Mouse (Mus musculus) ES-Bruce4 (cell line): ENCODE results near the gene Six5. TPM values are rescaled to one million over a fixed set of nuclear protein-coding genes. Genes with fewer than 3 reads are reported as not detected.

Experiments
- H3K27ac ChIP-seq: 2 replicates; pipeline ENCODE4 v1.5.1; 2012; ENCODE audit warnings: low read length, inconsistent platforms; ENCODE audit not compliant: insufficient read depth
- H3K27me3 ChIP-seq: 2 replicates; pipeline ENCODE4 v1.6.1; 2012; ENCODE audit warnings: mild to moderate bottlenecking, low read length, inconsistent platforms; ENCODE audit not compliant: control insufficient read depth, poor library complexity, insufficient read depth, severe bottlenecking
- H3K36me3 ChIP-seq: 2 replicates; pipeline ENCODE4 v1.6.1; 2012; ENCODE audit warnings: inconsistent platforms, mild to moderate bottlenecking, low read length, moderate library complexity; ENCODE audit not compliant: control insufficient read depth, poor library complexity, insufficient read depth, severe bottlenecking
- H3K4me1 ChIP-seq: one replicate; pipeline ENCODE4 v1.8.1; 2011; ENCODE audit warnings: low read length; ENCODE audit not compliant: control insufficient read depth, insufficient read depth
- H3K4me3 ChIP-seq: 2 replicates; pipeline ENCODE4 v1.5.1; 2011; ENCODE audit warnings: low read depth, mild to moderate bottlenecking, low read length
- H3K9ac ChIP-seq: 2 replicates; pipeline ENCODE4 v1.6.1; 2012; ENCODE audit warnings: low read depth, mild to moderate bottlenecking, inconsistent platforms; ENCODE audit not compliant: poor library complexity, severe bottlenecking
- H3K9me3 ChIP-seq: replicated peaks from 2 replicates; pipeline ENCODE4 v1.6.1; 2012; ENCODE audit warnings: mild to moderate bottlenecking, low read length, inconsistent platforms; ENCODE audit not compliant: control insufficient read depth, poor library complexity, insufficient read depth, severe bottlenecking
- CTCF ChIP-seq: IDR thresholded peaks from one replicate; pipeline ENCODE4 v1.8.1; 2011; ENCODE audit warnings: low read depth, low read length
- EP300 ChIP-seq: IDR thresholded peaks from 2 replicates; pipeline ENCODE4 v1.6.1; 2011; ENCODE audit warnings: low read depth, low read length; ENCODE audit not compliant: insufficient read depth
- POLR2A ChIP-seq: IDR thresholded peaks from one replicate; pipeline ENCODE4 v1.8.1; 2011; ENCODE audit warnings: low read length; ENCODE audit not compliant: insufficient read depth
- polyA plus RNA-seq: library from polyadenylated mRNA; stranded (reverse); fragments of >200 nt; gene quantifications from 2 replicates; pipeline ENCODE4 v1.2.4, GENCODE M21; 2011; ENCODE audit warnings: low read depth; ENCODE audit not compliant: missing spikeins, insufficient read depth, insufficient read length

Six5 gene
- polyA plus RNA-seq, 1 experiment: 2.7 TPM

DNA sequence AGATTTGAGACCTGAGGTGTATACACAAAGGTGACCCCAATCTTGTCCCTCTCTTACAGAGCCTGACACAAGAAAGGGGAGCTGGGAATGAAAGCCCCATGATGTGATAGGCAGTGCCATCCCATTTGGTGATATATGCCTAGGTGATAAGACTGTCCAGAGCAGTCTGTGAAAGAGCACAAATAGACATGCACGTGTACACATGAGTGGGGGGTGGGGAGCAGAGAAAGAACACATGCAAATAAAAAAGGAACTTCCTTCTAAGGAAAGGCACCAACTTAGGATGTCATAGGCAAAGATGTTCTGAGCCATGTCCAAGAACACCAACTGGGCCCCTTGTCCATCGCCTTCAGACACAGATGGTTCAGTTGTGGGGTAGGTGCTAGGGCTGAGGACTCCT is 10.1 kb downstream of the Six5 start:
- no peaks in the 10 kb centered on the region for H3K36me3 ChIP-seq

DNA sequence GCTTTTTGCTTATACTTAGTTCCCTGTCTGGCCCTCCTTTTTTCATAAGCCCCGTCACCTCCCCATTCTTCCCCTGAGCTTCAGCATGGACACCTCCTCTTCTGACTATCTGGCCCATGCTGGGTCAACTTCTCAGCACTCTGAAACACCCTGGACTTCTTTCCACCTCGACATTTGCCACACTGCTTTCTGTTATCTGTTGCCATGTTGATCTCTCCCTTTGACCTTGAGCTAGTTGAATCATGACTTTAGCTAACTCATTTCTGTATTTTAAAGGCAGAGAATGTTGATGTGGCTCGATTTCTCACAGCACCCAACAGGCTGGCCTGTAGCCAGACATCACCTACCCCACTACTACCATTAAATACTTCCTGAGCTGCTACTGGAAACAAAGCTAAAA is 13.0 kb downstream of the Six5 start:
- Histone ChIP-seq H3K27ac (no peak overlapping the region), H3K4me3 (no peak overlapping the region), H3K9me3 (no peaks in the 10 kb centered on the region), H3K9ac (no peak overlapping the region), H3K27me3 (no peaks in the 10 kb centered on the region), H3K36me3 (no peaks in the 10 kb centered on the region), H3K4me1 (no peaks in the 10 kb centered on the region)
- TF ChIP-seq POLR2A (no peak), EP300 (no peak), CTCF (no peak)

More for the DNA sequence above, 10.1 kb downstream of the Six5 start:
- Histone ChIP-seq H3K27me3 (no peaks in the 10 kb centered on the region), H3K27ac (no peak overlapping the region), H3K9ac (no peak overlapping the region), H3K9me3 (no peaks in the 10 kb centered on the region), H3K4me3 (no peak overlapping the region), H3K4me1 (no peaks in the 10 kb centered on the region)
- TF ChIP-seq POLR2A (no peak), CTCF (no peak), EP300 (no peak)

DNA sequence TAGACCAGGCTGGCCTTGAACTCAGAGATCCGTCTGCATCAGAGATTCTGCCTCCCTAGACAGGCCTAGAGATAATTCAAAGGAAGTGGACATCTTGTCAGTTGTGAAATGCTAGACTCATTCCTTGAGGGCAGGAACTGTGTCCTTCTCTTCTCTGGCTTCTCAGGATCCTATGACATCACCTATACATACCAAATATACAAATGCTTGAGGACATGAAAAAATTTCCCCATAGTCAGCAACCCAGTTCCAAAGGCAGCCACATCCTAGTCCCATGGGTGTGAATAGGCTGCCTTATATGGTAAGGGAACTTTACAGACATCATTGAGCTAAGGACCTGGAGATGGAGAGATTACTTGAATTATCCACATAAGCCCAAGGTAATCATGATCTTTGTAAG is 15.2 kb downstream of the Six5 start:
- Histone ChIP-seq H3K4me1 (no peaks in the 10 kb centered on the region), H3K27ac (no peak overlapping the region), H3K4me3 (no peak overlapping the region), H3K27me3 (no peaks in the 10 kb centered on the region), H3K9ac (no peak overlapping the region), H3K36me3 (no peaks in the 10 kb centered on the region), H3K9me3 (no peaks in the 10 kb centered on the region)
- TF ChIP-seq CTCF (no peak), EP300 (no peak), POLR2A (no peak)

DNA sequence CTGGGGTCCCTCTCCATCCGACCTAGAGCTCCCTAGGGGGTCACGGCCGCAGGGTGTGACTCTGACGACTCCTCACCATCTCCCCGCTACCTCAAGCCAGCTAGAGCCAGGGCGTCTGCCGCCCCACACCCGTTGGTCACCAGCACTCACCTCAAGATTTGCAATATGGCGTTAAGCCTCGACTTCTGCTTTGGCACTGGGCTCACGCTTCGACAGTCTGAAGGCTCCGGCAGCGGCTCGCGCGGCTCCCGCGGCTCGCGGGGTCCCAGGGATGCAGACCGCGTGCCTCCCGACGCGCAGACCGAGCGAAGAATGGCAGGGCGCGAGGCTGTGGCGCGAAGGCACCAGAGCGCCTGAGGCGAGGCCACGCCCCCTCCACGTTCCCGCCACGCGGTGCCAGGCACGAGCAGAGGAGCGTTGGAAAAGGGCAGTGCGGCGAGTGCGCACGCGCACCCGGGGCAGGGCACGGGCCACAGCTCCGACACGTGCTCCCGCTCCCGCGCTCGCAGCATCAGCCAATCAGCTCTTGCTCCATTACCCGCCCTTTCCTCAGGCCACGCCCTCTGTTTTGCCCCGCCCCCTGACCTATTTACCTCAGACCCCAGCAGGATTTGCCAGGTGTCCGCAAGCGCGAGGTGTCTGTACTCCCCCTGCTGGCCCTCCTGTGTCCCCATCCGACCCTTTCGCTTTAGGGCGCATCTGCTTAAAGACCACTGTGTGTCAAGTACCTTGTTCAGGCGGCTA is 23.8 kb downstream of the Six5 start, which contains the start of gene Gm4969:
Gm4969 (minus strand) TSS at position 341 of the 744 bp plus-strand sequence.
- TF ChIP-seq POLR2A (no peak), CTCF (peak; percentile 75), EP300 (peak; percentile 61; the same call in 1 of the 2 replicates)
- Histone ChIP-seq H3K27me3 (peaks cover 6% of the 10 kb centered on the region), H3K4me3 (no peak within 1 kb of the TSS), H3K9me3 (peaks cover 7% of the 10 kb centered on the region), H3K9ac (no peak within 1 kb of the TSS), H3K27ac (no peak within 1 kb of the TSS), H3K4me1 (no peaks in the 10 kb centered on the region), H3K36me3 (no peaks in the 10 kb centered on the region)

DNA sequence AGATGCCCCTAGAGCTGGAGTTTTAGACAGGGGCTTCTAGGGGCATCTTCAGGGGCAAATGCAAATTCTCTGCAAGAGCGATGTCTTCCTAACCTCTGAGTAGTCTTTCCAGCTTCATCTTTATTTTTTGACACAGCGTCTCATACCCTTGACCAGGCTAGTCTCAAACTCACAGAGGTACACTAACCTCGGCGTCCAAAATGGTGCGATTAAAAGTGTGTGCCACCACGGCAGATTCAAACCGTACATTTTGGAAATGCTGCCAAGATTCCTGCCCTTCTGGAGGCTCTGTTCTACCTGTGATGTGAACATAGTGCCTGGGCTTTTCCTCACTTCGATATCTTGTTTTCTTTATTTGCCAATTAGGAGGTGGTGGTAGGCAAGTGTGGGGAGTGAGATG is 24.7 kb downstream of the Six5 start:
- no peaks in the 10 kb centered on the region for H3K4me1 ChIP-seq
- peaks cover 6% of the 10 kb centered on the region for H3K27me3 ChIP-seq
- no peaks in the 10 kb centered on the region for H3K36me3 ChIP-seq
- peaks cover 7% of the 10 kb centered on the region for H3K9me3 ChIP-seq
- no peak overlapping the region for H3K9ac ChIP-seq
- TF ChIP-seq POLR2A (no peak), CTCF (no peak), EP300 (no peak)
- no peak overlapping the region for H3K27ac ChIP-seq
- no peak overlapping the region for H3K4me3 ChIP-seq
